Mouse (Mus musculus) olfactory bulb, adult 2 months (tissue): ENCODE data around the gene 1700020A23Rik.

Experiments
- CTCF ChIP-seq: fragments of 200-500 bp; IDR thresholded peaks from 2 replicates; pipeline ENCODE4 v1.5.1; 2012; ENCODE audit warnings: low read depth, mild to moderate bottlenecking, low read length, moderate library complexity; ENCODE audit not compliant: insufficient read depth
- POLR2A ChIP-seq: fragments of 200-500 bp; IDR thresholded peaks from 2 replicates; pipeline ENCODE4 v1.6.1; 2012; ENCODE audit warnings: mild to moderate bottlenecking, low read depth, low read length, moderate library complexity; ENCODE audit not compliant: insufficient read depth

DNA sequence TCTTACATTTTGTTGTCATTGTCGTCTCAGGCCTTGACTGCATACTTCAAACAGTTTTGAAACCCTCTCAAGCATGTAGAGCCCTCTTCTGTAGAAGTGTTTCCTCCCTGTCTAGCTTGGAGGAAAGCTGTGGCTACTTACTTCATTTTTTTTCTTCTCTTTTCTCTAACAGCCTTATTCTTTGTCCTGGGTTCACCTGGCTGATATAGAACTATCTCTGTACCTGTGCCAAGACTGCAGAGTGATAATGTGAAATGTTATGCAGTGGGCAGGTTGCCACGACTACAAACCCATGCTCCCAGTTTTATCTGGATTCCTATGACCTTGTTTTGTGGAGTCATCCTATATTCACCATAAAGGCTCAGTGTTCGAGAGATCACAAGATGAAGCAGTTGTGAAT lies 25.4 kb downstream of the 1700020A23Rik start:
- TF ChIP-seq CTCF = no peak
- no peak for TF ChIP-seq POLR2A
